Mouse (Mus musculus): ENCODE results near the gene Lrp1. TPM values are rescaled to one million over a fixed set of nuclear protein-coding genes. Genes with fewer than 3 reads are reported as not detected.

Lrp1 gene
- total RNA-seq, 2 experiments from 2014 or later, result 58.1 to 64.3 TPM

DNA sequence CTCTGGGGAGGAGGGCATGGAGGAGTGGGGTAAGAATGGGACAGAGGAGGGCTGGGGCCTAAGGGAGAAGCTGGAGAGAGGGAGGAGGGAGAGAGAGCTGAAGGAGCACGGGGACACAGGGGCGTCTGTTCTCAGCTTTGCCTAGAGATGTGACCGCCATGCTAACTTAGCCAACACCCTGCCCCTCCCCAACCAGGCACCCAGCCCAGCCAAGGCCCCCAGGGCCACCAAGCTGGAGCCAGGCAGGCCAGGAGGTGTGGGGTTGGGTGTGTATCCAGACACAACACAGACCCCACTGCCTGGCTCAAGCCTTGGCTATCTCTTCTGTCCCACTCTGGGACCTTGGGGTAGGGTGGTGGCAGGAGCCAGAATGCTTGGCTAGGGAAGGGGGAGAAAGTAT is 5.4 kb downstream of the Lrp1 start:
- peak; percentile 76 for DNase-seq

DNA sequence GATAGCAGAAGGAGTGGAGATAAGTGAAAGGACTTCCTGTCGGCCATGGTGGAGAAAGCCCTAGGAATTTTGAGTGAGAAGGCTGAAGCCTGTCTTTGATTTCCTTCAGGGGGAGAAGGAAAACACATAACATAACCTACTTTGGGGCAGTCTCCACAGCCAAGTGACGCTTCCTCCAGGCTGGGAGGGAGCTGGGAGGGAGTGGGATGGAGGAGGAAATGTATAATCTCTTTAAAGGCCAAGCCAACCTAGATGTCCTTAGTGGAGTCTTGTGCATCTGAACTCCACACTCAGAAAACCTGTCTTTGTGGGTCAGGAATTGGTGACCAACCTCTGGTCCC is 5.9 kb downstream of the Lrp1 start:
- DNase-seq, result no peak

GRCm38 (mm10) chr10:127614236-127615033 is 6.5 kb downstream of the Lrp1 start:
- DNase-seq, result peak; percentile 69

DNA sequence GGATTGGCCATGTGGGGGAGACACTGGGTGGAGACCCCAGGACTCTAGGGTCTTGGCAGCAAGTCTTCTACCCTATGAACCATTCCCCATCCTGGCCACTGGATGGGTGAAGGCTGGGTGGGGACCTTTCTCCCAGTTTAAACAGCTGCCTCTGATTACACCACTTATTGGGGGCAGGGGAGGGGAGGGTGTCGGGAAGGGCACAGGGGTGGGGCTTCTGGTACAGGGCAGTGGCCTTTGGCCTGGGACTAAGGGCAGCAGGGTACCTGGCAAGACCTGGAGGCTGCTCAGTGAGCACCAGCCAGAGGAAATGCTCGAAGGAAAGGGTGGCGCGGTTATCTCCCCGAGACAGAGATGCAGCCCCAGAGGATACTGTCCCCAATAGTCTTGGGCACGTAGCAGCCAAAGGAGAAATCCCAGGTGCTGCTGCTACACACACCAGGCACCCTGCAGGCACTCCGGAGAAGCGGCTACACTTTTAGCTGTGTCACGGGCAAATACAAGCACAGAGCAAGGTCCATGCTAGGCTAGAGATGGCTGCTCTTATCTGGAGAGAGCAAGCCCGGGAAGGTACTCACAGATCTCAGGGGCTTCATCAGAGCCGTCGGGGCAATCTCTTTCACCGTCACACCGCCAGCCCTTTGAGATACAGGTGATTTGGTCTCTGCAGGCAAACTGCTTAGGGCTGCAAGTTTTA is 8.7 kb downstream of the Lrp1 start:
- DNase-seq, result no peak

DNA sequence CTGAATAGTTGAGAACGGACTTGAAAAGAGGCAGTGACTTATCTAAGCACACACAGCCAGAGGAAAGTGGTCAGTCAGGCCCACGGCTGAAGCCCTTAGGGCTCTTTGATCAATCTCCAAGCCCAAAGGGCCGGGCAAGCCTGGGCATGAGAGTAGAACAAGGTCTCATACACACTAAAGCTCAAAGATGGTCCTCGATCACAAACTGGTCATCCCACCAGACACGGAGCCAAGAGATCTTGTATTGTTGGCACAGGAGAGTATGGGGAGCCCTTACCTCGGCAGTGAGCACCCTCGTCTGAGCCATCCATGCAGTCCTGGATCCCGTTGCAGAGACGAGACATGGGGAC is 10.9 kb downstream of the Lrp1 start:
- no peak for DNase-seq

DNA sequence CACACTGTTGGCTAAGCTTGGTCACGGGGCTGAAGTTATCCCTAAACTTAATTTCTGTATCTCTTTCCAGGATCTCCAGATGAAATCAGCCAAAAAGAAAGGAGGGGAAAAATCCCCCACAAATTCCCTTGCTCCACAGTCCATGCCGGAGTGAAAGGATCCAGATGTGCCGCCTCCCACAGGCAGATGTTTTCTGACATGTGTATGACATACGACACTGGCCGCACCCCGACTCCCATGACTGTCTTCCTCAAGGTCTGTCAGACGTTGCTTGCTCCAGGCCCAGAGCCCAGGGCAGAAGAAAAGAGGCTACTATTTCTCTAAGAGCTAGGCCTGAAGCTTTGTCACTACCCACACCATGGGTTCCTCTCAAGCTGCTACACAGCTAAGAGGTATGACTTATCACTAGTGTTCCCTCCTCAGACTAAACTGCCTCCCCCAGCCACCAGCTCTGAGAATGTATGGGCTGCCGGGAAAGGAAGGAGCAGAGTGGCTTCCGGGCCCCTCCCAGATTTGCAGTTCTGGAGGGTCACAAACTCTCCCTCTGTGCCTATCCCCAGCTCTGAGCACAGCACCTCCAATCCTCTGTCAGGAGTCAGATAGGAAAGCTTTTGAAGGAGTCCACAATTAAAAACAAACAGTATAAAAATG is 11.4 kb downstream of the Lrp1 start:
- peak; percentile 39 for DNase-seq

DNA sequence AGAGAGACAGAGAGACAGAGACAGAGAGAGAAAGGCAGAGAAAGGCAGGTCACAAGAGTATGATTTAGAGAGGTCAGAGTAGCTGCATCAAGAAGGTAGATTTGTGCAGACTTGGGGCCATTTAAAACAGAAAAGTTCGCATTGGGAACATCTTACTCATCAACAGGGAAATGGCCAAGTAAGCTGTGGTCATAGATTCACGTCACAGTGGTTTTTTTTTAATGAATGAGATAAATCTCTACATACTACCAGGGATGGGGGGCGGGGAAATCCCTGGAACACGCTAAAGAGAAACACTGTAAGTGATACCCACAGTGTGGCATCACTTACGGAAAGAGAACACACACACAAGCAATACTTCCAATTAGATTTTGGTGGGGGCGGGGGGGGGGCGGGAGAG is 13.9 kb downstream of the Lrp1 start:
- no peak for DNase-seq

GRCm38 (mm10) chr10:127605756-127606155 is 15.2 kb downstream of the Lrp1 start:
- no peak for DNase-seq

GRCm38 (mm10) chr10:127605251-127605547 is 15.7 kb downstream of the Lrp1 start:
- DNase-seq, result no peak

DNA sequence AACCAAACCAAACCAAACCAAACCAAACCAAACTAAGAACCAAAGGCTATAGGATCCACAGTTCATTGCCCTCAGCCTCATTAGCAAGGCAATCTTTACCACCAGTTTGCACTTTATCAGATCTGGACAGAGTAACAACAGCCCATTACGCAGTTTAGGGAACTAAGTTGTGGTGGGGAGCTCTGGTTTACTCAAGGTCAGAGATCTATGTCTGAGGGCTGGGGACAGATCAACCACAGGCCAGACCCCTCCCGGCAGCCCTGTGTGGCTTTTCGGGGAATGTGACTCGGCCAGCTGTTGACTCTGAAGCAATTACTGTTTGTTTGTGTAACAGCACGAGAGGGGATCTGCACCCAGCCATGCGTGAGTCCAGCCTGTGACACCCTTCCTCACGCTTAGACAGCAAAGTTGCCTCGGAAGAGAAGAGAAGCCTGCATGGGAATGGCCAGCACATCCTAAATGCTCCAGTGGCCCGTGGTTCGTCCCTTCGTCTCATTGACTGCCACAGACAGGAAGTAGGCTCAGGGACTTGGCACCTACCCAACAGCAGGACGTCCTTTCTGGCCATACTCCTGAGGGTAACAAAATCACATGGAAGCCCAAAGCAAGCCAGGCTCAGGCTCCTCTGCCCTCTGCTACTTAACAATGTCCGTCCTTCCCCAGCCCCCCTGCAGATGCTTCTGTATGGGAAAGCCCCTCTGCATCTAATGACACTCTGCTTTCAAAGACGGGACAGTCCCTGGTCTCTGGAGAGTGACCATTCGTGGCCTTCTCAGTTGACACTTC is 16.3 kb downstream of the Lrp1 start:
- DNase-seq, result peak; percentile 59

DNA sequence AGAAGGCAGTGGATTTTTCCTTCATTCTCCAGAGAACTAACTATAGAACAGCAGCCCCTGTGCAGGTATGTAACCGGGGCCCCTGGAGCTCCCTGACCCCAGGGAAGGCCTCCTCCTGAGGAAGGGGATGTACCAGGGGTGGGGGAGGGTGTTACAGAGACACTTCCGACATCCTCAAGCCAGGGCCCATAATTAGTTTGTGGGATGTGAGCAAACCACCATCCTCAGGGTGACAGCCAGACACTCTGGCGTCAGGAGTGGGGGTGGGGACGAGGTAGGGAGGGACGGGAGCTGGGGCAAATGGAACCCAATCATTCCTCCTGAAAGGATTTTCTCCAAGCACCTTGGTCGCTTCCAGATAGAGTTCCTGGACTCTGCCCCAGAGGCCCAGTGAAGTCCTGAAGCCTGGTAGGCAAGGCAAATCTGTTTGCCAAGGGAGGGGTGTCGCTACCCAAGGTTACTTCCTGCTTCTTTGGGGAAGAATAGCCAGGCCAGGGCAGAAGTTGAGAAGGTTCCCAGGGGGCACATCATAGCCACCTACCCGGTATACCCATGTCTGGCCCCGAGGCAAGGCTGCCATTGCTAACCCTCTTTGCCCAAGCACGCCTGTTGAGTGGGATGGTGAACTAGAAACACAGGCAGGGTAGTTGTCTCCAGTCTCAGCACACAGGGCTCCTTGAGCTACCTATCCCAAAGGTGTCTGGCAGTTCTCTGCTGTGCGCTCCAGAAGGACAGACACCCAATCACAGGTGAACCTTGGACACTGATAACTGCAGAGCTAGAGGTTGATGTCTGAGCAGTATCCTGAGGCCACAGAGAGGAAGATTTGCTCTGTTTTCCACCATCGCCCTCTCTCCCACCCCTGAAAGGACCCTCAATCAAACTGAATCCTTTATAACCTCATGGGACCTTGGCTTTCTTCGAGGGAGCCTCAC is 17.2 kb downstream of the Lrp1 start:
- no peak for DNase-seq

GRCm38 (mm10) chr10:127602194-127602593 is 18.8 kb downstream of the Lrp1 start:
- no peak for DNase-seq

DNA sequence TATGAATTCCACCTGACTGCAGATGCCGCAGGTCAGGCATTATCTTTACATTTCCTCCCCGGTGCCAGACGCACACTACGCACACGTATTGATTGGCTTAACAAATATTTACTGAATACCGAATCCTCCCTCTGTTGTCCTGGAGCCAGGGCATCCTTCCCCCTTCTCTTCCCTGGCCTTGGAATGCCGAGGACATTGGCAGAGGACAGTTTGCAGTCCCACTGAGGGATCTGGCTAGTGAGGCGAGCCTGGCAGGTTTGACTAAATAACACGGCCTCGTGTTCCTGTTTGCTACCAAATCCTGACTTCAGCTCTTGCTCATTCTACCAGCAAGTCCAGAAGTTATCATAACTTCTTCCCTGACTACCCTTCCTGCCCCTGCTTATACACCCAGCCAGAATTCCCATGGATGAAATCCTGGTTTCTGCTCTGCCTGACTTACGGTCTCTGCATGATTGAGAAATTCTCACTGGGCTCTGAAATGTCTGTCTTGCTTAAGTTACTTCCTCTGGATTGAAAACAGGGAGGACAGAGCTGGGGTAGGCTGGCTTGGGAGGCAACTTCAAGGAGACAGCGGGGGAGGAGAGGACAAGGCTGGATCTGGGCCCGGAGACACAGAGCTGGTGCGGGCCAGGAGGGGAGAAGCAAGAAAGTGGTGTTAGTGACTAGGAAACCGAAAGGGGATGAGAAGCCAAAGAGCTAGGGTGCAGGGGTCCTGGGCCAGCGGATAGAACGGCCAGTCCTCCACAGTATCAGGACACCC is 21.0 kb downstream of the Lrp1 start:
- DNase-seq, result peak; percentile 86

DNA sequence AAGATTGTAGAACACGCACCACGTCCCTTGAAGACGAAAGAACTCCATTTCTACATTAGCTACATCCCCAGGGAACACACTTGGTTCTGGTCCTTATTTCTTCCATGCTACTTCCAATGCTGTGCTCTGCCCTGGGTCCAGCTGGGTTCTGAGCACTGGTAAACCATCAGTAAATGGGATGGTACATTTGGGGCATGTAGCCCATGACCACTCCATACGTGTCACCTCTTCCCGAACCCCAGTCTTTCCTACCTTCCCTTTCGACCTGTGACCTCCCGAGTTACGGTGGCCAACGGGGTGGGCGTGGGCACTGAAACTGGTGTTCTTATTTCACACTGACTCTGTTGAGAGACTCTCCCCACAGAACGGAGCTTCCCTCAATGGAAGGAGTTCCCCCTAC is 21.7 kb downstream of the Lrp1 start:
- DNase-seq, result no peak

DNA sequence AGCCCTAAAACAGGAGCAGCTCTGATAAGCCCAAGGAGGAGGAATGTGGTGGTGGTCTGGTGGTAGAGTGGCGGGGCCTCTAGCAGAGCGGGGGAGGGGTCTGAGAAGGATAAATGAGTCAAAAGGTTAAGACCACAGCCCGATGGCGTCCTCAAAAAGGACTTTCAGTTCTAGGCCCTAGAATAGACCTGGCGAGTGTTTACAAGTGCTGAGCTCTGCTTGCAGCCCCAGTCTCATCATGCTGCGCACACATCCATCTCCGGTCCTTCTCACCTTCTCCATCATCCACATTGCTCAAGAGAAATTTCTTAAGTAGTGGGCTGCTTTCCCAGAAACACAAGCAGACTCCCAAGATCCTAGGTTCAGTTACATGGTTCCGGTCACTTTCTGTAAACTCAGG is 22.3 kb downstream of the Lrp1 start:
- no peak for DNase-seq

- DNase-seq, result peak; percentile 65
These were observed 23.5 kb downstream of the Lrp1 start for GRCm38 (mm10) chr10:127597311-127597901.

GRCm38 (mm10) chr10:127596321-127596941 is 24.5 kb downstream of the Lrp1 start:
- peak; percentile 67 for DNase-seq

- DNase-seq, result no peak
These were observed 25.8 kb downstream of the Lrp1 start for GRCm38 (mm10) chr10:127594930-127595715.

GRCm38 (mm10) chr10:127594405-127594804 is 26.5 kb downstream of the Lrp1 start:
- DNase-seq, result no peak

Data from gastrocnemius, postnatal 25 days (tissue).